Mouse (Mus musculus): ENCODE data around the gene Padi1. TPM values are rescaled to one million over a fixed set of nuclear protein-coding genes. Genes with fewer than 3 reads are reported as not detected.
A peak's percentile ranks its signal among the peaks of the same experiment; 100 is the strongest.

Padi1 gene
- polyA plus RNA-seq, 1 experiment, result 0.04 TPM

GRCm38 (mm10) chr4:140779803-140780397 lies 65.7 kb downstream of the Padi1 start:
- TF ChIP-seq CTCF (IDR thresholded peaks at IDR 0.05; ENCODE audit: extremely low read depth, insufficient read depth, low read length), result no peak
- TF ChIP-seq POLR2A (IDR thresholded peaks at IDR 0.05; ENCODE audit: extremely low read depth, insufficient read depth, low read length), result no peak
- Histone ChIP-seq H3K27ac (ENCODE audit: insufficient read depth, low read length) (no peak overlapping the region), H3K4me3 (ENCODE audit: insufficient read depth, low read length) (no peak overlapping the region), H3K4me1 (ENCODE audit: control insufficient read depth, insufficient read depth, low read length) (no peaks in the 10 kb centered on the region)

- no peaks in the 10 kb centered on the region for H3K4me1 ChIP-seq (ENCODE audit: control insufficient read depth, insufficient read depth, low read length)
- no peak overlapping the region for H3K4me3 ChIP-seq (ENCODE audit: insufficient read depth, low read length)
- no peak overlapping the region for H3K27ac ChIP-seq (ENCODE audit: insufficient read depth, low read length)
- TF ChIP-seq POLR2A (IDR thresholded peaks at IDR 0.05; ENCODE audit: extremely low read depth, insufficient read depth, low read length) (no peak), CTCF (IDR thresholded peaks at IDR 0.05; ENCODE audit: extremely low read depth, insufficient read depth, low read length) (no peak)
Observed at GRCm38 (mm10) chr4:140776623-140777022, 69.0 kb downstream of the Padi1 start.

- Histone ChIP-seq H3K4me1 (ENCODE audit: control insufficient read depth, insufficient read depth, low read length) (no peaks in the 10 kb centered on the region), H3K4me3 (ENCODE audit: insufficient read depth, low read length) (no peak overlapping the region)
- no peak for TF ChIP-seq POLR2A (IDR thresholded peaks at IDR 0.05; ENCODE audit: extremely low read depth, insufficient read depth, low read length)
- TF ChIP-seq CTCF (IDR thresholded peaks at IDR 0.05; ENCODE audit: extremely low read depth, insufficient read depth, low read length), result no peak
Observed at GRCm38 (mm10) chr4:140775876-140776275, 69.7 kb downstream of the Padi1 start.

GRCm38 (mm10) chr4:140774893-140775292 lies 70.7 kb downstream of the Padi1 start:
- no peak overlapping the region for H3K4me3 ChIP-seq (ENCODE audit: insufficient read depth, low read length)
- H3K27ac ChIP-seq (ENCODE audit: insufficient read depth, low read length), result no peak overlapping the region
- no peaks in the 10 kb centered on the region for H3K4me1 ChIP-seq (ENCODE audit: control insufficient read depth, insufficient read depth, low read length)
- TF ChIP-seq POLR2A (IDR thresholded peaks at IDR 0.05; ENCODE audit: extremely low read depth, insufficient read depth, low read length), result no peak
- TF ChIP-seq CTCF (IDR thresholded peaks at IDR 0.05; ENCODE audit: extremely low read depth, insufficient read depth, low read length), result no peak

More at GRCm38 (mm10) chr4:140775876-140776275, 69.7 kb downstream of the Padi1 start:
- H3K27ac ChIP-seq (ENCODE audit: insufficient read depth, low read length), result no peak overlapping the region

GRCm38 (mm10) chr4:140774025-140774800 lies 71.4 kb downstream of the Padi1 start, which contains the start of gene Padi4:
TSS of gene Padi4 (minus strand) at chr4:140774236.
- Histone ChIP-seq H3K27ac (ENCODE audit: insufficient read depth, low read length) (no peak within 1 kb of the TSS), H3K4me3 (ENCODE audit: insufficient read depth, low read length) (no peak within 1 kb of the TSS), H3K4me1 (ENCODE audit: control insufficient read depth, insufficient read depth, low read length) (no peaks in the 10 kb centered on the region)
- TF ChIP-seq POLR2A (IDR thresholded peaks at IDR 0.05; ENCODE audit: extremely low read depth, insufficient read depth, low read length) (no peak), CTCF (IDR thresholded peaks at IDR 0.05; ENCODE audit: extremely low read depth, insufficient read depth, low read length) (no peak)

- Histone ChIP-seq H3K4me3 (ENCODE audit: insufficient read depth, low read length) (no peak overlapping the region), H3K27ac (ENCODE audit: insufficient read depth, low read length) (no peak overlapping the region), H3K4me1 (ENCODE audit: control insufficient read depth, insufficient read depth, low read length) (no peaks in the 10 kb centered on the region)
- TF ChIP-seq CTCF (IDR thresholded peaks at IDR 0.05; ENCODE audit: extremely low read depth, insufficient read depth, low read length), result no peak
Observed at GRCm38 (mm10) chr4:140771091-140771490, 74.5 kb downstream of the Padi1 start.

- H3K4me1 ChIP-seq (ENCODE audit: control insufficient read depth, insufficient read depth, low read length), result no peaks in the 10 kb centered on the region
- no peak overlapping the region for H3K27ac ChIP-seq (ENCODE audit: insufficient read depth, low read length)
- no peak overlapping the region; the same call in 1 of the 2 replicates for H3K4me3 ChIP-seq (ENCODE audit: insufficient read depth, low read length)
- TF ChIP-seq POLR2A (IDR thresholded peaks at IDR 0.05; ENCODE audit: extremely low read depth, insufficient read depth, low read length) (no peak), CTCF (IDR thresholded peaks at IDR 0.05; ENCODE audit: extremely low read depth, insufficient read depth, low read length) (no peak)
Observed at GRCm38 (mm10) chr4:140770433-140770832, 75.1 kb downstream of the Padi1 start.

- Histone ChIP-seq H3K4me1 (ENCODE audit: control insufficient read depth, insufficient read depth, low read length) (no peaks in the 10 kb centered on the region), H3K27ac (ENCODE audit: insufficient read depth, low read length) (no peak overlapping the region), H3K4me3 (ENCODE audit: insufficient read depth, low read length) (no peak overlapping the region)
- TF ChIP-seq CTCF (IDR thresholded peaks at IDR 0.05; ENCODE audit: extremely low read depth, insufficient read depth, low read length) (no peak), POLR2A (IDR thresholded peaks at IDR 0.05; ENCODE audit: extremely low read depth, insufficient read depth, low read length) (no peak)
Observed at GRCm38 (mm10) chr4:140768973-140769372, 76.6 kb downstream of the Padi1 start.

- TF ChIP-seq CTCF (IDR thresholded peaks at IDR 0.05; ENCODE audit: extremely low read depth, insufficient read depth, low read length) (no peak), POLR2A (IDR thresholded peaks at IDR 0.05; ENCODE audit: extremely low read depth, insufficient read depth, low read length) (no peak)
- no peak overlapping the region for H3K27ac ChIP-seq (ENCODE audit: insufficient read depth, low read length)
- no peaks in the 10 kb centered on the region for H3K4me1 ChIP-seq (ENCODE audit: control insufficient read depth, insufficient read depth, low read length)
- no peak overlapping the region for H3K4me3 ChIP-seq (ENCODE audit: insufficient read depth, low read length)
Observed at GRCm38 (mm10) chr4:140765936-140766335, 79.6 kb downstream of the Padi1 start.

GRCm38 (mm10) chr4:140763158-140763557 lies 82.4 kb downstream of the Padi1 start:
- TF ChIP-seq POLR2A (IDR thresholded peaks at IDR 0.05; ENCODE audit: extremely low read depth, insufficient read depth, low read length), result no peak
- TF ChIP-seq CTCF (IDR thresholded peaks at IDR 0.05; ENCODE audit: extremely low read depth, insufficient read depth, low read length), result peak; percentile 39; the same call in 1 of the 2 replicates
- Histone ChIP-seq H3K27ac (ENCODE audit: insufficient read depth, low read length) (no peak overlapping the region), H3K4me3 (ENCODE audit: insufficient read depth, low read length) (no peak overlapping the region), H3K4me1 (ENCODE audit: control insufficient read depth, insufficient read depth, low read length) (no peaks in the 10 kb centered on the region)

Other genes starting within 250 kb of the Padi1 start
- 34.5 and 38.3 TPM in 2 replicates for gene Arhgef10l, start 179.8 kb downstream of the Padi1 start, polyA plus RNA-seq (2012; rRNA removed)
- 44.1 and 45.9 TPM in 2 replicates for gene Rcc2, start 145.2 kb downstream of the Padi1 start, polyA plus RNA-seq (2012; rRNA removed)
- 0.72 and 1.1 TPM in 2 replicates for gene Padi6, start 103.1 kb downstream of the Padi1 start, polyA plus RNA-seq (2012; rRNA removed)
- gene Padi4, start 71.5 kb downstream of the Padi1 start, polyA plus RNA-seq (2012; rRNA removed), result 0.11 and 0.31 TPM in 2 replicates
- not detected in 2 replicates for gene Padi3, start 35.1 kb downstream of the Padi1 start, polyA plus RNA-seq (2012; rRNA removed)
- gene Padi2, start 60.6 kb upstream of the Padi1 start, polyA plus RNA-seq (2012; rRNA removed), result 19.4 and 19.7 TPM in 2 replicates
- 276 and 282 TPM in 2 replicates for gene Sdhb, start 115.4 kb upstream of the Padi1 start, polyA plus RNA-seq (2012; rRNA removed)
- gene Atp13a2, start 141.1 kb upstream of the Padi1 start, polyA plus RNA-seq (2012; rRNA removed), result 180 and 187 TPM in 2 replicates
- 9.6 and 10.9 TPM in 2 replicates for gene Mfap2, start 164.6 kb upstream of the Padi1 start, polyA plus RNA-seq (2012; rRNA removed)
- gene Crocc, start 214.8 kb upstream of the Padi1 start, polyA plus RNA-seq (2012; rRNA removed), result 85.8 and 95.2 TPM in 2 replicates
- gene Necap2, start 232.6 kb upstream of the Padi1 start, polyA plus RNA-seq (2012; rRNA removed), result 58.6 and 62.3 TPM in 2 replicates
- gene Spata21, start 242.6 kb upstream of the Padi1 start, polyA plus RNA-seq (2012; rRNA removed), result 0.53 and 0.71 TPM in 2 replicates

All from cortical plate, adult 2 months (tissue).